Mouse (Mus musculus): Measurements from ENCODE around the gene Gal.
A peak's percentile ranks its signal among the peaks of the same experiment; 100 is the strongest.

The Gal gene

DNA sequence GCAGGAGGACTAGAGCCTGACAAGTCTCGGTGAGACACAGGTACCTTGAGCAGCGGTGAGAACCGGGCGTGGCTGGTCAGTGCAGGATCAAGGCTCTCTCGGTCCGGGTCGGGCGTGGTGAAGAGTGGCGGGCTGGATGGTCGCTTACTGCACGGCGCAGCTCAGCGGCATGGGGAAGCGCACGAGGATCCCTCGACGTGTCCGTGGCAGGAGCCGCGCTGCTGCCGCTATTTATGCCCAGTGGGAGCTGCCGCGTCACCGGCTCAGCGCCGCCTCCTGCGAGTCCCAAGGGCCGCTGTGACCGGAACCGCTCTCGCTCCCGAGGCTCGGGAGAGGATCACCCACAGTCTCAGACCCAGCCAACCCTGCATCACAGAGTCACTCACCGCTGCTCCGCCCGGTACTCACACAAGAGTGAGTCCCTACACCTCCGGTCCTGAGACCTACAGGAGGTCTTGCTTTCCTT lies at the start of gene Gal:
Gene Gal, minus strand, starts transcription at position 277 of the 466 bp plus-strand sequence.
- DNase-seq (ENCODE audit: low spot score in 2 of 2) = peak in 1 of 2 experiments; percentile 70

DNA sequence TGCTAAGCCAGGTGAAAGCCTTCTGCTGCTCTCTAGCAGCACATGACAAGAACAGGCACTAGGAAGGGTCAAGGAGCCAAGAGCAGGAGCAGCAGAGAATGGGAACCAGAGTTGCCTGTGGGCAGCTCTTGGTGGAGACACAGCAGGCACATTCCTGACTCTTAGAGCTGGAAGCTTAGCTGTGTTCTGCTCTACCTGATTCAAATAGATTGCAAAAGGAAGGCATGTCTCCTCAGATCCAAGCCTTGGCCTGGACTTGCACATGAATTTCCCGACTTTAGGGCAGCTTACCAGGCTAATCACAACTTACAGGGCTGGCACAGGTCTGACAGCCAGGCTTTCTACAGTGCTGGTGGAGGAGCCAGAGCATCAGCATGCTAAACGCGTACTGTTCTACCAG lies 45.6 kb upstream of the Gal start:
- no peak for DNase-seq (ENCODE audit: low spot score in 2 of 2)

DNA sequence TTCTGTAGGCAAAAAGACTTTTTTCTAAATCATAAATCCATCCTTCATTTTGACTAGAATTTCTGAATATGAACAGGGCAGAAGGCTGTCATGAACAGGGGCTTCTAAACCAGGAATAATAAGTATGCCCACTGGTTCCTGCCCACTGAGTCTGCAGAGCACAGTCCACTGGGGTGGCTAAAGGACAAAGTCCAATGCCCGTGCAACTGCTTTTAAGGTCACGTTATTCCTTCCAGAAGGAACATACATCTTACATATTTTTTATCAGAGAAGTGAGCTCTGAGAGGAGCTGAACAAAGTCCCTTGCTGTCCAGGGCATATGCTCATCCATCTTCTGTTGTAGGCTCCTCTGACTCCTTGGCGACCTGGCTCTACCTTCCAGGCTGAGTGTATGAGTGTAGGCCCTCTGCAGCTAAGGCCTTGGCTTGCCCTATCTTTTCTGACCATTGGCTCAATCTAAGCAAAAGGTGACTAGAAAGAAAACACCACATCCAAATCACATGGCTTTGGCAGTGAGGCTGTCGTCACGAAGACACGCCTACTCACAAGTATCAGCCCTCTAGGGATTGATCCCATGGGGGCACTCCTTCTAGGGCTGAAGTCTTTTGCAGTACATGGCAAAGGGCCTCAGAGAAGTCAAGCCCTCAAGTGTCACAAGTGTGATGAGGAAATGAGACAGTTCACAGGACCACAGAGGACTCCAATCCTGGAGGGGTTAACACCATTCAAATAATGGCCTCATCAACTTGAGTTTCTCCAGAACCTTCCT lies 44.2 kb upstream of the Gal start:
- DNase-seq (ENCODE audit: low spot score in 2 of 2) = no peak

DNA sequence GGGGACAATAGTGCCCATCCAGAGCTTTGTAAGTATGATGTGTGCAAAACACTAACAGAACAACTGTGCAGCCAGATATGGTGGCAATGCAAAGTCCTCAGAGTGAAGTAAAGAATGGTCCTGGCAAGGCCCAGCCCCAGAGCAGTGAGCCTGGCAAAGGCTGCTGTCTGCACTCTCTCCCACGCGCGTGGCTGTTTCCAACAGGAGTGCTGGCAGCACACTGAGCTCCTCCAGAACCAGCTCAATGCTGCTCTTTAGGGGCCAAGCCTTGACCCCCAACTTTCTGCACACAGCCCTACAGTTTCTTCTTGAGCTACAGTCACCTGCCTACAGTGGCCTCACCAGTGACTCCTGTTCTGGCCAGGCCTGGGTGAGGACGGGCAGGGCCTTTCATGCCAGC lies 43.4 kb upstream of the Gal start:
- no peak for DNase-seq (ENCODE audit: low spot score in 2 of 2)

DNA sequence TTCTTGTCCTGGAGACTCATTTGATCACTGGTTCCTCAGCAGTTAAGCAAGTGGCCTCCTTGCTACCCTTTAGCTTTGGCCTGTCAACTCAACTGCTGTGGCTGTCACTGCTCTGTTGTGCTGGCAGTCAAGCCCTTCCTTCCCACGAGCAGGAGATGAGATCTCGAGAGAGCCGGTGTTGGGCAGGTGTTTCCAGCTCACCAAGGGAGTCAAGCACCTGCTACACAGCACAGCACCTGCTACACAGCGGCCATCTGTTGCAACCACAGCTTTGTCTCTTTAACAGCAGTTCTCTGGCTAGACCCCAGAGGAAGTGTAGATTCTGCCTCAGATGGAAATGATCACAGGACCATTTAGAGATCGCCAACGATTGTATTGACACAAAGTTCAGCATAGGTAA lies 37.3 kb upstream of the Gal start:
- DNase-seq (ENCODE audit: low spot score in 2 of 2) = no peak

DNA sequence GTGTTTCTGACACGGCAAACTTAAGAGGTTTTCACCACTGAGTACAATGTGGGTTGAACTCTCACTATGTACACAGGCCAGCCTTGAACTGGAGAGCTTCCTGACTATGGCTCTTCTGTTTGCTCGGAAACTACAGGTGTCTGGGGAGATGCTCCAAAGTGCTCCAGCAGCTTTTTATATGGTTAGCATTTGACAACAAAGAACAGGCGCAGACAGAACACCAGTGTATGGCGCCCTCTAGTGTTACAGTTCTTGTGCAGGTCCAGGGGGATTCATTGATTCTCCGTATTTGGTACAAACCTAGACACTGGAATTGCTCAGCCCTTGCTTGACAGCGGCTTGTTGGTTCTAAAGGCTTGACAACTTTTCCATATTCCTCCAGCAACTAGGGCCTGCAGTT lies 36.8 kb upstream of the Gal start:
- DNase-seq (ENCODE audit: low spot score in 2 of 2) = peak; percentile 51 to 74

DNA sequence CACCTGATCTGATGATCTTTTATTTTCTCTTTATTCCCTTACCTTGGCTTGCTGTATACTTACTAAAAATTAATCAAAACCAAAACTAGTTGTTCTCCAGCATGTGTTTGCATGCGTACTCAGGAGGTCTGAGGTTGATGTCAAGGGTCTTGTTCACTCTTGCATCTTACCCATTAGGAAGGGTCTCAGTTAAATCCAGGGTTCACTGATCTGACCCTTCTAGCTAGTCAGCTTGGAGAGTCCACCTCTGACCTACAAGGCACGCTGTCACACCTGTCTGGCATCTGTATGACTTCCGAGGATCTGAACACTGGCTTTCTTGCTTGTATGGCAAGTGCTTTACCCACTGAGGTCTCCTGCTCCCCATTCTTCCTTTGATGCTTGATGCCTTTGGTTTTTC lies 36.4 kb upstream of the Gal start:
- no peak for DNase-seq (ENCODE audit: low spot score in 2 of 2)

DNA sequence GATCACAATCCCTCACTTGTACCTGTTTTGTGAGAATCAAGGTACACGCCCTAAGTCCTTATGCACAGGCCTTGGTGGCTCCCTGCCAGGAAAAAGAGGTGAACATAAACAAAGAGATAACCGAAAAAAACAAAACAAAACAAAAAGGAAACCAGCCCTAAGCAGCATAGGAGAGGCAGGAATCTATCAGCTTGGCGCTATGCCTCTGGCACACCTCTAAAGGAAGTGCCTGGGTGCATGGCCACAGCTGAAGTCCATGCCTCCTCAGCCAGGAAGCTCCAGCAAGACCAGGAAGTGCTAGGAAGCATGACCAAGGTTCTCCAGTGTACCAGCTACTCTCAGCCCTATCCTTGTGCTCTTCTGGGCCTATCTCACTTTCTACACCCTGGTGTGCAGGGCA lies 34.9 kb upstream of the Gal start:
- no peak for DNase-seq (ENCODE audit: low spot score in 2 of 2)

DNA sequence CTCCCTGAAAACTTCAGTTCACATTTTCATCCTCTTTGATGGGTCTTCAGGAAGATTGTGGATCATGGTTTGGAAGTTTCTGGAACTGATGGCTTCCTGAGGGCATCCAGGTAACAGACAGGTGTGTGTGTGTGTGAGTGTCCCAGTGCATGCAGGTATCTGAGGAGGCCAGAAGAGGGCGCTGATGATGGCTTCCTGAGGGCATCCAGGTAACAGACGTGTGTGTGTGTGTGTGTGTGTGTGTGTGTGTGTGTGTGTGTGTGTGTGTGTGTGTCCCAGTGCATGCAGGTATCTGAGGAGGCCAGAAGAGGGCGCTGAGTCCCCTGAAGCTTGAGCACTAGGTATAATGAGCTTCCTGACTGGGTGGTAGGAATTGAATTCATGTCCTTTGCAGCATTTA lies 33.0 kb upstream of the Gal start:
- no peak for DNase-seq (ENCODE audit: low spot score in 2 of 2)

DNA sequence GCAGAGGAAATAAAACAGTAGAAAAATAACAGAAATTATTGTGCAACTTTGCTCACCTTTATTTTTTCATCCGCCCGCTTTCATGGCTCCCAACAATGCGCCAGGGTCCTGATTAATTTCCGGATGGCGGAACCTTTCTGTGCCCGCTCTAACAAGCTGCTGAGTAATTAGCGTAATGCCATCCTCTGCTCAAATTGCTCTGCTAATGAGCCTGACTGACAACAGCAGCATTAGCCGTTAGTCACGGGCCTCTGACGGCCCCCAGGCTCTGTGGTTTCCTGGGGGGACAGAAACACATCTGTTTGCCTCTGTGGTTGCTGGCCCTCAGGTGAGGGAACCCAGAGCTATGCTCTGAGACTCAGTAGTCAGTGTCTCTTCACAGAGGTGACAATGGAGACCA lies 26.7 kb upstream of the Gal start:
- DNase-seq (ENCODE audit: low spot score in 2 of 2) = no peak

DNA sequence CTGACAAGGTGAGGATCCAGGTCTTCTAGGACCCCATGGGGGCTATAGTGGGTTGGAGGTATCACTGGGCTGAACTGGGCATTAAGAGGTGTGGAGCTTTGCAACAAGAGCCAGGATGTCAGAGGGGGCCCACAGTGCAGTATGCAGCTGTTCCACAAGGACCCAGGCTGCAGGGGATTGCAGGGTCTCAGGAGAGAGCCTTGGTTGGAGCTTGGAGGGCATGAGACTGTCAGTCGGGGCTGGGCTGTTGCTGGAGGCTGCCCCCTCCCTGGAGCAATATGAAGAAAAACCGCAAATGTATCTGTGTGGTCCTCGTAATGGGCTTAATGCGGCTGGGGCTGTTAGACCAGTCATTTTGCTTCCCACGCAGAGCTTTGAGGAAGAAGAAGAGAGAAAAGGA lies 26.3 kb upstream of the Gal start:
- no peak for DNase-seq (ENCODE audit: low spot score in 2 of 2)

DNA sequence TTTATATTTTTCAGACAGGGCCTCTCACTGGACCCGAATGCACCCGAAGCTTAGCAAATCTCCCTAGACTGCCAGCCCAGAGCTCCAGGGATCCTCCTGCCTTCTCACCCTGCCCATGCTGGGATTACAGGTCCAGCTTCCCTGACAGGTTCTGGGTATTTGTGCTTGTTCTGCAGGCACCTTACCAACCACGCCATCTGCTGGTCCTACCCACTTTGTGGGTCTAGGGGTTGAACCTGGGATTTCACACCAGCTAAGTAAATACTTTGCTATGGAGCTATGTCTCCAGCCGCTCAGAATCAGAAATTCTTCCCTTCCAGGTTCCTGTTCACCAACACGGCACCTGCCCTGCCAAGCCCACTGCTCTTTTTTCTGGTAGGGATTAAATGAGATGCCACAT lies 23.6 kb upstream of the Gal start:
- DNase-seq (ENCODE audit: low spot score in 2 of 2) = no peak

DNA sequence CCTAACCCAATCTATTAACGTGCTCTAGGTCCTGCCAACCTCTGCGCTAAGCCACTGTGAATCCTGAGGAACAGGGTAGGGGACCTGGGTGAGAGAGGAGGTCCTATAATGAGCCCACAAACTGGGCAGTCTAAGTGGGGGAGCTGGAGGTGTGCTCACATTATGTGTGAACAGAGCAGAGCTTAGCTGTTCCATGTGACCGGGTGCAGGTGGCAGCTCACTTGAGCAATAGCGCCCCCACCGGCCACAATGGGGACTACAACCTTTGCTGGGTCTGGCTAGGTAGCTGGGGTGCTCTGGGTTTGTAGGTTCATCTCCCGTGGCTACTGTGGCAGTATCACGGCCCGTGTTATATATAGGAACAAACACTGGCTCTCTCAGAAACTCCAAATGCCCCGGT lies 22.5 kb upstream of the Gal start:
- DNase-seq (ENCODE audit: low spot score in 2 of 2) = peak; percentile 68 to 89

DNA sequence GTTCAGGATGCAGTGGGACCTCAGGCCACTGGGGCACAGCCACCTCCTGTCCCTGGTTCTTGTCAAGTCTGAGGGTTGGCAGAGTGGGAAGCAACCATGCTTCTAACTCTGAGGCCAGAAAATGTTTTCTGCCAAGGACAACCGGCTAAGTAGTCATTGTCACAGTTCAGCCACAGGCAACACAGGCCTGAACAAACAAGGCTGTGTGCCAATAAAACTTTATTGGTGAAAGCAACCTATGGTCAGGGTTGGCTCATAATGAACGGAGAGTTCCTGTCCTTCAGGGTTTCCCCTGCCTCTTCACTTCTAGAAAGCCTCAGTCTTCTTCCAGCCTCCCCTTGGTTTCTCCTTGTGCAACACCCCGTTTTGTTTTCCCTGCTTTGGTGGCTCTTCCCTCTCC lies 21.5 kb upstream of the Gal start:
- DNase-seq (ENCODE audit: low spot score in 2 of 2) = no peak

DNA sequence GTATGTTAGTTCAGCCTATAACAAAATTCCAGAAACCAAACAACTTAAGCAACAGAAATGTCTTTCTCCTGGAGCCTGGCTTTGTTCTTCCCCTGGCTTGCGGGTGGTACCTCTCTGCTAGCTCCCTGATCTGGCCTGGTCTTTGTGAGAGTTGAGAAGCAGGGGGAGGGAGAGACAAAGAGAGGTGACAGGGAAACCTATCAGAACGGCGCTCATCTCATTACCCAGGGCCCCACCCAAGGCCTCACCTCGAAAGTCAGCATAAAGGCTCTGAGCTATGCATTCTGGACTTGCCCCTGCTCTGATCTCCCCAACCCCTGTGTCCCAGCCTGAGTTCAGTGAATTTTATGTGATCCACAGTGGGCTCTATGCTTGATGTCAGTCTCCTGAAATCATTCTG lies 20.3 kb upstream of the Gal start:
- no peak for DNase-seq (ENCODE audit: low spot score in 2 of 2)

DNA sequence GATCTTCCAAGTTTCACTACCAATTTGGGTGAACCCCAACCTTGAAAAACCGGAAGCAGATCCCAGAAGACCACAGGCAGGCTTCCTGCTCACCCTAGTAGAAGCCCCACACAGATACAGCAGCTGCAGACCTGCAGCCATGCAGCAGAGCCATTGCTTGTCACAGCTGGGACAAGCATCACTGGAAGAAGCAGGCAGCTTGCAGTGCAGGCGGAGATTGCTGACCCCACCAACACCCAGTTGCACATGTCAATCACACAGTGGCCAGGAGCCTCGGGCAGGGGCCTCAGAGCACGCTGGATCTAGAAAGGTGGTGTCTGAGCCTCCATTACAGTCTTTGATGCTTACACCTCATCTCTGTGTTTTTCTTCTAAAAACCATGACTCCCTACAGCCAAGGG lies 19.8 kb upstream of the Gal start:
- no peak for DNase-seq (ENCODE audit: low spot score in 2 of 2)

DNA sequence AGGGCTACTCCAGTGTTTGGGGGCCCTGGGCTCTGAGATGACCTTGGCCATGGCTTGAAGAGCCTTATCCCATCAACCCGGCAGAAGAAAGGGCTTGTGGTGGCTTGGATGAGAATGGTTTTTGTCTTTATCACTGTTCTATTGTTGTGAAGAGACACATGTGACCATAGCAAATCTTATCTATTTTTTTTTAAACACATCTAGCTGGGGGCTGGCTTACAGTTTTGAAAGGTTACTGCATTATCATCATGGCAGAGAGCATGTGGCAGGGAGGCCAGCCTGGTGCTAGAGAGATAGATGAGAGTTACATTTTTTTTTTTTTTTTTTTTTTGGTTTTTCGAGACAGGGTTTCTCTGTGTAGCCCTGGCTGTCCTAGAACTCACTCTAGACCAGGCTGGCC lies 17.6 kb upstream of the Gal start:
- DNase-seq (ENCODE audit: low spot score in 2 of 2) = no peak

DNA sequence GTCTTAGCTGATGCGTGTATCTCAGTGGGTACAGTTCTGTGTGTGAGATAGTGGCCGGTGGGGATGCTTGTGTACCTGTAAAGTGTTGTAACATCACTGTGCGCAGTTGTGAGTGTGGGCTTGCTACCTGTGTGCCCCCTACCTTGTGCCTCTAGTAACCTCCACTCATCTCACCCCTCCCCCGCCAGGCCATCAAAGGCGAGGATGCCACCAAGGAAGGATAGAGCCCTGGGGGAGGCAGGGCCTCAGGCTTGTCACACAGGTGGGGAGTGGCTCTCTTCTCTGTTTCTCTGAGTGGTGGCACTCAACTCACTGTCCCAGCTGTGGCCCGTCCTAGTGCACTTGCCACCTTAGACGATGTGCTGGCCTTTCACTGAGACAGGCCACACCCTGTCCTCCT lies 16.7 kb upstream of the Gal start:
- DNase-seq (ENCODE audit: low spot score in 2 of 2) = no peak

DNA sequence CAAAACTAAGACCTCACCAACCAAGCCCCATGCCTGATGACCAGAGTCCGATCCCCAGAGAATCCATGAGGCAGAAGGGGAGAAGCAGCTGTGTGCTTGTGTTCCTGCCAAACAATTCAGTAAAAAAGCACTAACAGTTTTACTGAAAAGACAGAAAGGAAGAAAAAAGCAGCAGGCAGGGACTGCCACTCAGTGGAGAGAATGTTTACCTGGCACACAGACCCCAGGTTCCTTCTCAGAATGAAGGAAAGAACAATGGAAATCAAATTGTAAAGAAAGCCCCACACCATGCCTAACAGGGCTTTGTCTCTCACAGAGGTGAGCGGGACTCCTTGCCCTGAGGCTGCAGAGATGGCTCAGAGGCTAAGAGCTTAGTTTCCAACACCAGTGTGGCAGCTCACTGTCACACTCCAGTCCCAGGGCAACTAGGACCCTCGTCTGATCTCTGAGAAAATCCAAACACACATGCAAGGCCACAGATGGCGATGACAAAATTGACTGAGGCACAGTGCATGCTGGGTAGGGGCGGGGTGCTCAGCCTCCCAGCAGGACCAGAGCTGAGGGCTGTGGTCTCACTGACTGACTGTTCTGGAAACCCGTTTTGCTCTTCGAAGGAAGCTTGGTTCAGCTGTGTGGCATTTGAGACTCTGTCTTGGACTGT lies 14.9 kb upstream of the Gal start:
- DNase-seq (ENCODE audit: low spot score in 2 of 2) = no peak

DNA sequence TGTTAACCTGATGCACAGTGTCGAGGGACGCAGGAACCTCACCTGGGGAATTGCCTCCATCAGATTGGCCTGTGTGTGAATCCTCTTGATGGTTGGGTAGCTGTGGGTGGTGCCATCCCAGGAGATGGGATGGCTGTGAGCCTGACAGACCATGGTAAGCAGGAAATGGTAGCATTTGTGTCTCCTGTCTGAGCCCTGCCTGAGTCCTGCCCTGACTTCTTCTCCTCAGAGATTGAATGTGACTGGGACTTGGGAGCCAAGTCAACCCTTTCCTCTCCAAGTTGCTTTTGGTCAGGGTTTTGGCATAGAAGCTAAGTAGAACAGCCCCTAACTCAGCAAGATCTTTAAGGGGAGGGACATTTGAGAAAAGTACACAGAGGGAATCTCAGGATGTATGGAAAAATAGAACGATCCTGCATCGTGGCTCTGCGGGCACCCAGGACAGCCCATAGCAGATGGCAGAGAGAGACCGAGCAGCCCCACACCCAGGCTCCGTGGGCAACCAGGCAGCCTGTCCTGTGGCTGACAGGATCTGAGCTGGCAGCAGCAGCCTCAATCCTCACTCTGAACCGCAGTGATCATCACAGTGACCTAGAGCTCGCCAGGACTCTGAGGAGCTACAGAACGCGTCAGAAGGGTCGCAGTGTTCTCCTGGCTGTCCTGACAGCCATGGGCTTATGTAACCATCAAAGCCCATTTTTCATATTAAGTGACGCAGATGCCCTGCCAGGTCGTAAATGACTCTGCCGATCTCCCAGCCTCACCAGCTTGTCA lies 13.9 kb upstream of the Gal start:
- DNase-seq (ENCODE audit: low spot score in 2 of 2) = no peak

DNA sequence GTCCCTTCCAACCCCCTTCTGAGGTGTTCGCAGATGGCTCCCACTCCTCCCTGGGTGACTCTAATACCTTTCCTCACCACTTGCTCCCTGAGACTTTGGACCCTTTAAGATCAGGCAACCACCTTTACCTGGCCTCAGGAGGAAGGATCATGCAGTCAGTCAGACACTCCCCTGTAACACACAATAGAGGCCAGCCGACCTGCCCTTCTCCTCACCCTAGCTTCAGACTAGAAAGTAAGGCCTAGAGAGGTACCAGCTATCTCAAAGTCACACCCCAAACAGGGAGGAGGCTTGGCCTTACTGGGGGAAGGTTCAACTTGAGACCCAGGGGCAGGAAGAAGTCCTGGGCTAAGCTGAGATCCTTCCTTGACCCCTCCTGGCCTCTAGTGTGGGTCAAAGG lies 9.9 kb upstream of the Gal start:
- no peak for DNase-seq (ENCODE audit: low spot score in 2 of 2)

DNA sequence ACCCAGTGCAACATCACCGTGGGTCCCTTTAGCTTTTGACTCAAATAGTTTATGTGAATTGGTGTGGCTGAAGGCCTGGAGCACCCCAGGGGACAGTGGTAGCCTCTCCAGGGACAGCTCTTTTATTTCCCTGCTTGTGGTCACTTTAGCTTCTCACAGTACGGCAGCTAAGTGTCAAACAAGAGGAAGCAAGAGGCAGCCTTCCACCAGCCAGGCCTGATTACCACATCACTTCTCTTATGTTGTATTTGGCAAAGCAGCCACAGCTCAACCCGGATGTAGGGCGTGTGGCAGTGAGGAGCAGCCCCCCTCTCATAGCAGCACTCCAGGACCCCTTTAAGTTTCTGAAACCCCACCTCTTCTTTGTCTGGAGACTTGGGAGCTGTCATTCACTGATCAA lies 8.6 kb upstream of the Gal start:
- DNase-seq (ENCODE audit: low spot score in 2 of 2) = no peak

DNA sequence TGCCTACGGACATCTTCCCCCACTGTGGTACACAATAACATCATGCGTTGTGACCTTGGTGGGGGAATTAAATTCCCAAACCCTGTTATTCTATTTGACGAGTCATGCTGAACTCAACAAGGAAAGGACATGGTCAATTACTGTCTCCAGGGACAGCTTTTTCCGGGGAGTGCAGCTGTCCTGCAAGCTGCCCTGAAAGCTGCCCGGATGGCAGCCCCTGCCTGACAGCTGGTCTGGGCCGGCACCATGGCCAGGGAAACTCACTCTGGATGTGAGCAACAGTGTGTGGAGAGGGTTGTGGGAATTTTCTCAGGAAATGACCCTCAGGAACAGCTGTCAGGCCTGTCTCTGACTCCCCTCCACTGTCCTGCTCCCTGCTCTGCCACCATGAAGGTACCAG lies 8.1 kb upstream of the Gal start:
- DNase-seq (ENCODE audit: low spot score in 2 of 2) = no peak
